Mouse (Mus musculus) liver, adult 2 months (tissue): ENCODE data around the gene Spata21. TPM values are rescaled to one million over a fixed set of nuclear protein-coding genes. Genes with fewer than 3 reads are reported as not detected.

ENCODE experiments used
- DNase-seq: peaks from one replicate; pipeline ENCODE4 v3.0.0-alpha.2; 2011; ENCODE audit warnings: low read depth, low spot score; ENCODE audit errors: extremely low read depth
- H3K27ac ChIP-seq: fragments of 200-500 bp; replicated peaks from 2 replicates; pipeline ENCODE4 v1.5.1; 2012; ENCODE audit warnings: low read depth, mild to moderate bottlenecking, control low read depth, inconsistent platforms, low read length; ENCODE audit not compliant: insufficient read depth
- H3K27me3 ChIP-seq: fragments of 200-500 bp; 2 replicates; pipeline ENCODE4 v1.6.1; 2012; ENCODE audit warnings: mild to moderate bottlenecking, moderate library complexity, low read length, inconsistent platforms; ENCODE audit not compliant: control insufficient read depth, insufficient read depth
- H3K36me3 ChIP-seq: fragments of 200-500 bp; 2 replicates; pipeline ENCODE4 v1.6.1; 2012; ENCODE audit warnings: low read length, inconsistent platforms; ENCODE audit not compliant: control insufficient read depth, insufficient read depth
- H3K4me1 ChIP-seq: fragments of 200-500 bp; 2 replicates; pipeline ENCODE4 v1.6.1; 2011; ENCODE audit warnings: low read length; ENCODE audit not compliant: control insufficient read depth, insufficient read depth
- H3K4me3 ChIP-seq: fragments of 200-500 bp; 2 replicates; pipeline ENCODE4 v1.5.1; 2011; ENCODE audit warnings: low read depth, mild to moderate bottlenecking, control low read depth, low read length, moderate library complexity; ENCODE audit not compliant: insufficient read depth
- H3K79me2 ChIP-seq: fragments of 200-500 bp; 2 replicates; pipeline ENCODE4 v1.6.1; 2012; ENCODE audit warnings: inconsistent platforms, mild to moderate bottlenecking, low read length, moderate library complexity; ENCODE audit not compliant: control insufficient read depth, insufficient read depth
- H3K9ac ChIP-seq: fragments of 200-500 bp; 2 replicates; pipeline ENCODE4 v1.6.1; 2012; ENCODE audit warnings: low read depth, mild to moderate bottlenecking, control low read depth, inconsistent platforms, low read length
- CTCF ChIP-seq: fragments of 200-500 bp; IDR thresholded peaks from 2 replicates; pipeline ENCODE4 v1.5.1; 2011; ENCODE audit warnings: low read depth, low read length, control low read depth
- POLR2A ChIP-seq: fragments of 200-500 bp; IDR thresholded peaks from 2 replicates; pipeline ENCODE4 v1.6.1; 2011; ENCODE audit warnings: low read length, control low read depth; ENCODE audit not compliant: insufficient read depth; ENCODE audit errors: extremely low read depth
- WGBS: fragments of 180-500 bp; shearing (Covaris S2); methylation state at CpG from one replicate; pipeline ENCODE4 v1.1.7; 2018; 5-methylcytosine and 5-hydroxymethylcytosine counted together
- polyA plus RNA-seq: library from polyadenylated mRNA; depleted of rRNA; stranded (reverse); fragments of >200 nt; gene quantifications from 2 replicates; pipeline ENCODE4 v1.2.3, GENCODE M21; 2012
- total RNA-seq: library from RNA; depleted of rRNA; stranded (reverse); fragments of >200 nt; gene quantifications from 2 replicates; pipeline ENCODE4 v1.2.3, GENCODE M21; 2014

The Spata21 gene
- total and polyA plus RNA-seq, 2 experiments = not detected

DNA sequence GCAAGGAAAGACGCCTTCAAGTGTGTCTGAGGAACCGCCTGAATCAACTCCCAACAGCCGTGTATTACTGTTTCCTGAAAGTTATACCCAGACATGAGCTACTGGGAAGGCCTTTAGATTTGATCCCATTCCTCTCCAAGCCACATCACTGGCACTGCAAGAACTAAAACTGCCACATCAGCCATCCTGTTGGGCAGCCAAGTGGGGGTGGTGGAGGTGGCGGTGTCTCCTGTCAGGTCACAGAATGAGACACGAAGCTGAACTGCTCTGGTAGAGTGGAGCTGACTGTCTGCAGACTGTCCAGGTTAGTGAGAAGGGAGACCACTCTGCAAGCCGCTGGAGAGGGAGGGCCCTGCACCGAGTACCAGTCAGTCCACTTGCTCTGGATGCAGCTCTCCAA is 34.5 kb downstream of the Spata21 start:
- Histone ChIP-seq H3K4me1 (peaks cover 14% of the 10 kb centered on the region), H3K79me2 (peaks cover 45% of the 10 kb centered on the region), H3K36me3 (no peaks in the 10 kb centered on the region; the same call in 1 of the 2 replicates), H3K9ac (no peak overlapping the region), H3K27ac (no peak overlapping the region), H3K27me3 (no peaks in the 10 kb centered on the region), H3K4me3 (no peak overlapping the region)
- 58% methylated on average over 7 of the region's 7 CpGs for WGBS
- TF ChIP-seq POLR2A = no peak
- no peak for TF ChIP-seq CTCF
- no peak for DNase-seq

DNA sequence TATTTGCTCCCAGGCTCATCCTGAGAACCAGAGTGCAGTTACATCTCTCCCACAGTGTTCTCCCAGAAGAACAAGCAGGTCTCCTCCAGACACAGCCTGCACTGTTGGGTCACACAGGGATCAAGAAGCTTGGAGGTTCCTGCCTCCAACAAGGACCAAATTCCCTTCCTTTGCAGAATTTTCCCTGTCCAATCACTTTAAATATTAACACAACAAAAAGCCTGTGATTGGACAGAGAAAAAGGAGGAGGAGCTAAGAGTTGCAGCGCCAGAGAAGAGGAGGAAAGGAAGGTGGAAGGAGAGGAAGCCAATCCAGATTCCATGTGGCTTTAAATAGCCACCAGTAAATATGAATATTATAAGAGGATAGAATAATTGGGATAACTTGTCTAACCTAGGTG is 34.9 kb downstream of the Spata21 start:
- no peak for DNase-seq
- 29% methylated on average over 1 of the region's 1 CpGs for WGBS
- no peaks in the 10 kb centered on the region for H3K27me3 ChIP-seq
- no peak overlapping the region for H3K9ac ChIP-seq
- peaks cover 48% of the 10 kb centered on the region for H3K79me2 ChIP-seq
- no peak overlapping the region for H3K4me3 ChIP-seq
- H3K4me1 ChIP-seq = peaks cover 14% of the 10 kb centered on the region
- TF ChIP-seq POLR2A = no peak
- no peak for TF ChIP-seq CTCF
- no peaks in the 10 kb centered on the region for H3K36me3 ChIP-seq
- H3K27ac ChIP-seq = no peak overlapping the region

- Histone ChIP-seq H3K4me1 (peaks cover 39% of the 10 kb centered on the region), H3K4me3 (no peak overlapping the region), H3K27me3 (no peaks in the 10 kb centered on the region), H3K79me2 (peaks cover 33% of the 10 kb centered on the region), H3K27ac (peak overlapping the region; percentile 66), H3K36me3 (no peaks in the 10 kb centered on the region), H3K9ac (no peak overlapping the region; the same call in 1 of the 2 replicates)
- peak; percentile 66 for DNase-seq
- WGBS = 24% methylated on average over 6 of the region's 6 CpGs
- TF ChIP-seq CTCF (no peak), POLR2A (no peak)
These were observed 41.1 kb downstream of the Spata21 start for GRCm38 (mm10) chr4:141129190-141129710.

DNA sequence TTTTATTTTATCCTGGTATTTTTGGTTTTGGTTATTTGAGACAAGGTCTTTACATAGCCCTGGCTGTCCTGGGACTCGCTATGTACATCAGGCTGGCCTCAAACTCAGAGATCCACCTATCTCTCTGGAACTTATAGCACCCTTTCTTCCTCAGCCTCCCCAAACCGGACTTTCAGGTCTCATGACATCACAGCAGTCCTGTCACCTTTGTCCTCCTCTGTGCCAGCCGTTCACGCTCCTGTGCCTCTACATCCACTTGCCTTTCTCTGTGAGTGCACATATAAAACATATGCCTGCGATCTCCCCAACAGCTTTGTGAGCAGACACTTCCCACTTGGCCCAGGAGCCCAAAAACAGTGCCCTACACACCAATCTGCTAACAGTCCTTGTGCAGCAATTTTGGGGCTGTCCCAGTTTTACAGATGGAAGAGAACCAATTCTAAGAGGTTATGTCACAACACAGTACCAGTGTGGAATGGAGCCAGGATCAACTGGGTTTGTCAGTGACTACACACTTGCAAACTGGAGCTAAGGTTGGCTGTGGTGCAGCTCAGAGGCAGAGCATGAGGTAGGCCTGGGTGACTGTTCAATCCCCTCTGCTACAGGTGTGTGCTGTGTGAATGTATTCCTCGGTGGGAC is 42.7 kb downstream of the Spata21 start:
- DNase-seq = peak; percentile 98
- peaks cover 26% of the 10 kb centered on the region for H3K79me2 ChIP-seq
- WGBS = 23% methylated on average over 6 of the region's 6 CpGs
- H3K27me3 ChIP-seq = no peaks in the 10 kb centered on the region
- H3K4me1 ChIP-seq = peaks cover 48% of the 10 kb centered on the region
- H3K4me3 ChIP-seq = peak overlapping the region; percentile 0; the same call in 1 of the 2 replicates
- no peak for TF ChIP-seq CTCF
- TF ChIP-seq POLR2A = no peak
- no peaks in the 10 kb centered on the region for H3K36me3 ChIP-seq
- H3K27ac ChIP-seq = peak overlapping the region; percentile 90
- H3K9ac ChIP-seq = peak overlapping the region; percentile 9

- Histone ChIP-seq H3K9ac (peak overlapping the region; percentile 13), H3K27me3 (no peaks in the 10 kb centered on the region), H3K4me1 (peaks cover 52% of the 10 kb centered on the region), H3K79me2 (peaks cover 28% of the 10 kb centered on the region), H3K27ac (peak overlapping the region; percentile 90), H3K4me3 (peak overlapping the region; percentile 0; the same call in 1 of the 2 replicates), H3K36me3 (no peaks in the 10 kb centered on the region)
- TF ChIP-seq POLR2A (0 out of 2 replicates have a peak, but pooled peaks have one; percentile 11), CTCF (no peak)
- WGBS = 19% methylated on average over 5 of the region's 5 CpGs
- DNase-seq = peak; percentile 99
These were observed 43.5 kb downstream of the Spata21 start for GRCm38 (mm10) chr4:141131531-141132061.

GRCm38 (mm10) chr4:141132191-141132590 is 44.1 kb downstream of the Spata21 start:
- Histone ChIP-seq H3K79me2 (peaks cover 29% of the 10 kb centered on the region), H3K9ac (peak overlapping the region; percentile 13), H3K4me1 (peaks cover 57% of the 10 kb centered on the region), H3K27me3 (no peaks in the 10 kb centered on the region), H3K4me3 (peak overlapping the region; percentile 21; the same call in 1 of the 2 replicates), H3K36me3 (no peaks in the 10 kb centered on the region), H3K27ac (peak overlapping the region; percentile 77)
- TF ChIP-seq CTCF (no peak), POLR2A (no peak)
- 18% methylated on average over 8 of the region's 8 CpGs for WGBS
- peak; percentile 55 for DNase-seq
